Mouse (Mus musculus) testis, postnatal 10 days (tissue): Measurements from ENCODE around the gene Gigyf1.

Source experiments
- DNase-seq: peaks from one replicate; pipeline ENCODE4 v3.0.0; 2021; ENCODE audit warnings: low spot score

Gigyf1 gene

GRCm38 (mm10) chr5:137570691-137571586 is 52.6 kb downstream of the Gigyf1 start:
- DNase-seq, result no peak

GRCm38 (mm10) chr5:137574470-137574901 is 56.1 kb downstream of the Gigyf1 start:
- DNase-seq, result peak; percentile 68
